Mouse (Mus musculus): Measurements from ENCODE around the gene Csf2ra. TPM values are rescaled to one million over a fixed set of nuclear protein-coding genes. Genes with fewer than 3 reads are reported as not detected.
"Not testable (repeated sequence)": the region's sequence is repeated elsewhere in the genome, so short reads cannot be mapped to it uniquely, and the experiment has no call there.

The Csf2ra gene
- polyA plus RNA-seq, 1 experiment from 2014 or later, result 32.5 TPM

- WGBS, result 67% methylated on average over 7 of the region's 7 CpGs
- Histone ChIP-seq H3K27me3 (no peaks in the 10 kb centered on the region), H3K9ac (no peak overlapping the region), H3K36me3 (no peaks in the 10 kb centered on the region), H3K27ac (no peak overlapping the region), H3K4me2 (no peak overlapping the region), H3K4me1 (no peaks in the 10 kb centered on the region), H3K4me3 (no peak overlapping the region), H3K9me3 (no peaks in the 10 kb centered on the region)
- ATAC-seq (ENCODE audit: borderline replicate concordance, extremely low read depth, low FRiP score, low TSS enrichment), result no peak
These were observed 28.1 kb upstream of the Csf2ra start for GRCm38 (mm10) chr19:61256166-61256887.

DNA sequence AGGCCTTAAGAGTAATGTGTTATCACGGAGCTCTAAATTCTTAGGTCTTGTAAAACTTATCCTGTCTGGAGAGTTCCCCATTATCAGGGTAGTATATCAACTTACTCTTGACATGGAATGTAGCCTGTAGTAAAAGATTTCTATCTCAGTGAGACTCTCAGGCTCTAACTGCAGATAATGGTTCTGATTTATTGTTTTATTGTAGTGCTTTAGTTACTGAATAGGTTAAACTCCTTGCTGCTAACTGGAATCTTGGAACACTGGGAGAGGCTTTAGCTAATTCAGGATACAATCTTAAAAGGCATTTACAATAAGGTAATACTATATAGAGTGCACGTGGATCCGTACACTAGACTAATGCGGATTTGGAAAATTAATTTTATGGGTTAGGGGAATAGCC is 19.1 kb upstream of the Csf2ra start:
- H3K4me1 ChIP-seq; H3K27me3 ChIP-seq; H3K4me3 ChIP-seq; H3K36me3 ChIP-seq; H3K9me3 ChIP-seq; H3K27ac ChIP-seq; H3K4me2 ChIP-seq; H3K9ac ChIP-seq; ATAC-seq (ENCODE audit: borderline replicate concordance, extremely low read depth, low FRiP score, low TSS enrichment): not testable (repeated sequence)
- 73% methylated on average over 4 of the region's 4 CpGs for WGBS

GRCm38 (mm10) chr19:61244721-61245436 is 16.6 kb upstream of the Csf2ra start:
- Histone ChIP-seq H3K4me2 (no peak overlapping the region), H3K4me3 (no peak overlapping the region), H3K27me3 (no peaks in the 10 kb centered on the region), H3K9me3 (no peaks in the 10 kb centered on the region), H3K4me1 (no peaks in the 10 kb centered on the region), H3K9ac (no peak overlapping the region), H3K36me3 (no peaks in the 10 kb centered on the region), H3K27ac (no peak overlapping the region)
- WGBS, result 64% methylated on average over 5 of the region's 5 CpGs
- no peak for ATAC-seq (ENCODE audit: borderline replicate concordance, extremely low read depth, low FRiP score, low TSS enrichment)

- Histone ChIP-seq H3K36me3 (no peaks in the 10 kb centered on the region), H3K27ac (no peak overlapping the region), H3K27me3 (no peaks in the 10 kb centered on the region), H3K4me2 (no peak overlapping the region), H3K9me3 (no peaks in the 10 kb centered on the region), H3K9ac (no peak overlapping the region), H3K4me1 (no peaks in the 10 kb centered on the region), H3K4me3 (no peak overlapping the region)
- ATAC-seq (ENCODE audit: borderline replicate concordance, extremely low read depth, low FRiP score, low TSS enrichment), result no peak
- WGBS, result 80% methylated on average over 2 of the region's 2 CpGs
These were observed 9.7 kb upstream of the Csf2ra start for GRCm38 (mm10) chr19:61237967-61238366.

DNA sequence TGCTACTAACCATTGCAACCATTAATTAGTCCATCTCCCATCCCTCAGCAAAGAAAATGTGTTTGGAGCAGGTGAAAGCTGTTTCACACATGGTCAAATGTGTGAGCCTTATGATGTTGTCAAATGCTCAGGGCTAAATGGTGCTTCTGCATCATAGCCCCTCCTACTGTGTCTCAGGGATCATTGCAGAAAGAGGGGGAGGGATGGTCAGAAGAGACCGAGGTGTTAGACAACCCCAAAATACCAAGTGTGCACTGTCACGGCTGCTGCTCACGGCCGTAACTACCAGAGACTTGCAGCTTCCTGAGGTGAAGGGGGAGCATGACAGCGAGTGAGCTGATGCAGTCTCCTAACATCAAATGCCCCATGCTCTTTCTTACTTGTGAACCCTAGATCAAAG is 6.3 kb upstream of the Csf2ra start:
- Histone ChIP-seq H3K9ac (no peak overlapping the region), H3K27me3 (no peaks in the 10 kb centered on the region), H3K4me2 (no peak overlapping the region), H3K36me3 (no peaks in the 10 kb centered on the region), H3K27ac (no peak overlapping the region), H3K4me3 (no peak overlapping the region), H3K4me1 (no peaks in the 10 kb centered on the region), H3K9me3 (no peaks in the 10 kb centered on the region)
- no peak for ATAC-seq (ENCODE audit: borderline replicate concordance, extremely low read depth, low FRiP score, low TSS enrichment)
- 49% methylated on average over 5 of the region's 5 CpGs for WGBS

GRCm38 (mm10) chr19:61226928-61227854 is 1.0 kb downstream of the Csf2ra start:
- WGBS, result 3% methylated on average over 71 of the region's 71 CpGs
- Histone ChIP-seq H3K4me3 (peak overlapping the region; percentile 64), H3K36me3 (no peaks in the 10 kb centered on the region), H3K4me1 (peaks cover 9% of the 10 kb centered on the region), H3K4me2 (peak overlapping the region; percentile 75), H3K9ac (no peak overlapping the region; the same call in 1 of the 2 replicates), H3K9me3 (no peaks in the 10 kb centered on the region), H3K27ac (peak overlapping the region; percentile 92), H3K27me3 (no peaks in the 10 kb centered on the region)
- ATAC-seq (ENCODE audit: borderline replicate concordance, extremely low read depth, low FRiP score, low TSS enrichment), result peak; percentile 87

DNA sequence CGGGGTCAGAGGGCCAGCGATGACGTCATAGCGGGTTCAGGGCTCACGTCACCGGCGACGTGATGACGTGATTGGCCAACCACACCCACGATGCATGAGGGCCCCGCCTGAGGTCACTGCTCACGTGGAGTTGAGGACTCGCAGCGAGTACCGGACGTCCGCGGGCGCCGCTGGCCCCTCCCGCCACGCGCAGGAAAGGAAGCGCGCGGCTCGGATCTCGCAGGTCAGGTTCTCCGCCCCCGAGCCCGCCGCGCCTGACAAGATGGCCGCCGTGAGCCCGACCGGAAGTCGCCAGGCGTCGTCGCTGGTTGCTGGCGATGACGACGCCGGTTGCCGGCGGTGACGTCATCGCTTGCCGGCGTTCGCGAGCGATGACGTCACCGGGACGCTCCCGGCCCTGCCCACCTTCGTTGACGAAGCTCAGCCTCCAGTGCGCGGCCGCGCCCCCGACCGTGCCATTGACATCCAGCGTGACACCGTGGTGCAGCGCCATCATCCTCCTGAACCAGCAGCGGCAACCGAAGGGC is 1.8 kb downstream of the Csf2ra start:
- no peaks in the 10 kb centered on the region for H3K27me3 ChIP-seq
- ATAC-seq (ENCODE audit: borderline replicate concordance, extremely low read depth, low FRiP score, low TSS enrichment), result peak; percentile 47
- no peak overlapping the region for H3K9ac ChIP-seq
- H3K36me3 ChIP-seq, result no peaks in the 10 kb centered on the region
- H3K4me2 ChIP-seq, result peak overlapping the region; percentile 75
- peaks cover 9% of the 10 kb centered on the region for H3K4me1 ChIP-seq
- H3K9me3 ChIP-seq, result no peaks in the 10 kb centered on the region
- WGBS, result 1% methylated on average over 68 of the region's 71 CpGs
- H3K27ac ChIP-seq, result peak overlapping the region; percentile 92
- H3K4me3 ChIP-seq, result peak overlapping the region; percentile 64

- H3K27me3 ChIP-seq, result no peaks in the 10 kb centered on the region; the same call in 1 of the 2 replicates
- WGBS, result 9% methylated on average over 68 of the region's 70 CpGs
- H3K4me3 ChIP-seq, result peak overlapping the region; percentile 64
These were observed 2.5 kb downstream of the Csf2ra start for GRCm38 (mm10) chr19:61225526-61226400.

GRCm38 (mm10) chr19:61224678-61225525 is 3.3 kb downstream of the Csf2ra start:
- no peaks in the 10 kb centered on the region; the same call in 1 of the 2 replicates for H3K27me3 ChIP-seq
- 34% methylated on average over 53 of the region's 53 CpGs for WGBS
- H3K36me3 ChIP-seq, result no peaks in the 10 kb centered on the region
- H3K27ac ChIP-seq, result 0 out of 2 replicates have a peak overlapping the region, but pooled peaks have one; percentile 29
- no peak overlapping the region for H3K9ac ChIP-seq
- peaks cover 9% of the 10 kb centered on the region for H3K4me1 ChIP-seq
- peak overlapping the region; percentile 64 for H3K4me3 ChIP-seq
- no peaks in the 10 kb centered on the region for H3K9me3 ChIP-seq
- peak; percentile 20; the same call in 1 of the 2 replicates for ATAC-seq (ENCODE audit: borderline replicate concordance, extremely low read depth, low FRiP score, low TSS enrichment)
- H3K4me2 ChIP-seq, result peak overlapping the region; percentile 75

More at GRCm38 (mm10) chr19:61225526-61226400, 2.5 kb downstream of the Csf2ra start:
- peak; percentile 53 for ATAC-seq (ENCODE audit: borderline replicate concordance, extremely low read depth, low FRiP score, low TSS enrichment)
- H3K4me2 ChIP-seq, result peak overlapping the region; percentile 75
- peaks cover 9% of the 10 kb centered on the region for H3K4me1 ChIP-seq
- H3K9ac ChIP-seq, result 0 out of 2 replicates have a peak overlapping the region, but pooled peaks have one; percentile 13
- peak overlapping the region; percentile 92 for H3K27ac ChIP-seq
- no peaks in the 10 kb centered on the region for H3K36me3 ChIP-seq
- no peaks in the 10 kb centered on the region for H3K9me3 ChIP-seq

DNA sequence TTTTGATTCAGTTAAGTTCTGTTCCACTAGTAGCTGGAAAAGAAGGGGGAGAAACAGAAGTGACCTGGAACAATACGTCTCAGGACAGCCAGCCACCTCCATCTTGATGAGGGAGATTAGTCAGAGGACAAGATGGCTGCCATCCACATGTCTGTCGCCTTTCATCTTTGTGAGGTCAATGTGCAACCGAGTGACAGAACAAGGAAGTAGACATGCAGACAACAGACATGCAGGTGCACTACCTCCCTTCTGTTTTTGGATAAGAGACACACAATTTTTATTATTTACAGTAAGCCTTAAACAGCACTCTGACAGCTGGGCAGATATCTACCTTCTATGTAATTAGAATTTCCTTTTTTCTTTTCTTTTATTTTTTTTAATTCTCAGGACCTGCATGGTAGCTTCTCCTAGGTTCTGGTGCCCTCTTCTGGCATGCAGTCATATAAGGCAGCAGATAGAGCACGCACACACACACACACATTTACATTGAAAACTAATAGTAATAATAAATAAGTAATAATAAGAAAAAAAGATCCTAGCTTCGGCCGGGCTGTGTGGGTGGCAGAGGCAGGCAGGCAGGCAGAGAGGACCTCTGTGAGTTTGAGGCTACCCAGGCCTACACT is 4.4 kb downstream of the Csf2ra start:
- ATAC-seq (ENCODE audit: borderline replicate concordance, extremely low read depth, low FRiP score, low TSS enrichment), result no peak

More for the DNA sequence above, 4.4 kb downstream of the Csf2ra start:
- Histone ChIP-seq H3K27me3 (no peaks in the 10 kb centered on the region; the same call in 1 of the 2 replicates), H3K4me2 (no peak overlapping the region), H3K4me3 (no peak overlapping the region), H3K27ac (no peak overlapping the region), H3K9me3 (no peaks in the 10 kb centered on the region), H3K36me3 (no peaks in the 10 kb centered on the region), H3K4me1 (peaks cover 9% of the 10 kb centered on the region), H3K9ac (no peak overlapping the region)
- 89% methylated on average over 6 of the region's 6 CpGs for WGBS

Measured in lung, embryonic 15.5 days (tissue).